Mouse (Mus musculus): ENCODE measurements around the gene Tmod2.
"Not testable (repeated sequence)": the region's sequence is repeated elsewhere in the genome, so short reads cannot be mapped to it uniquely, and the experiment has no call there.

Tmod2 gene

DNA sequence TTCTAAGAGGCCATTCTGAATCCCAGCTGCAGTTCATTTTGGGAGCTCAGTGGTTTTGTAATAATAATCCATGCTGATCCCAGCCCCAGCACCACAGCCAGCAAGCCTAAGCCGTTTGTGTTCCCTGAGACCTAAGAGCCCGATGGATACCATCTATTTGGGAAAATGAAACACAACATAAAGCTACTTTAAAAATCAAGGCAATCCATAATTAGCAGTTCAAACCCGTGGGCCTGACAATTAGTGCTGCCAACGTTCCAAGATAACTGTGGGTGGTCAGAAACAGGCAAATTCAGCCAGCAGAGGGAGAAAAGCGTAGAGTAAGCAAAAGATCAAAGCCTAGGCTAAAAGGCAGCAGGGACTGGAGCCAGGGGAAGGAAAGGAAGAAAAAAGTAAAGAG is 59.8 kb downstream of the Tmod2 start:
- DNase-seq (ENCODE audit: low read depth), result no peak

DNA sequence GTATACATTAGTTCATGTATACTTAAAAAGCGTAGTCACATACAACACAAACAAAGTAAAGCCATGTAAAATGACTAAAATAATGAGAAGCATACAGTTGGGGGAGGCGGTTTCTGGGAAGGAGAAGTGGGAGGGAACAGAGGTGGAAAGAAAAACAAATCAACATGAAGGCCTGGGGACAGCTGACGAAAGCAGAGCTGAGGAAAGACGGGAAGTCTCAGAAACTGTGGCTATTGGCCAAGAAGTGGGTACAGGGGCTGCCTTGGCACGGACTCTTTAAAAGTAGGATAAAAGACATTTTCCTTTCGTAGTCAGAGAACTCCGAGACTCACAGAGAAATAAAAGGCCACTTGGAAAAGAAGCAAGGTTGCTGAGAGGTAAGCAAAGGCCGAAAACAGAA is 62.1 kb downstream of the Tmod2 start:
- no peak for DNase-seq (ENCODE audit: low read depth)

DNA sequence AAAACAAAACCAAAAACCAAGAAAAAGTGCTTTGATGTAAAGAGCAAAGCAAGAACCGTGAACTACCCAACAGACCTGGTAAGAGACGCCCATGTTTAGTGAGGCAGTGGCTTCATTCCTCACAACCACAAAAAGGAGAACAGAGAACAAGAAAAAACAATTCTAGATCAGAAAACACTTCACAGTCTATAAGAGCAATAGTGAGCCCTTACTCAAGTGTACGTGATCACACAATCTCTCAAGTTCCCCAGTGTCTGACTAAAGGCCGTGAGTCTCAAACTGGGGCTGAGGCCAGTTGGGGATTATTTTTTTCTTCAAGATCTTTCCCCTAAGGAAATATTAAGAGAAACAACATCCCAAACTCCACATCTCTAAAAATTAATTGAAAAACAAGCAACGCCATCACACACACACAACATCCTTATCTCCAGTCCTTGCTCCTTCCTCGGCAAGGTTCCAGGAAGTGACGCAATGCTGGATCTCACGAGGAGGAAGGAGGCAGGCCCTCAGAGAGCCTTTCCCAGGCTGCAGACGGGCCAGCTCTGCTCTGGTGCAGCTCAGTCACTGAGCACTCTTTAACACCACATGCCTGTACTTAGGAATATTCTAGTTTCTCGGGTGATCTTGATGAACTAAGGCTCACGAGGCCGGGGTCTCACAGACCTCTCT is 64.1 kb downstream of the Tmod2 start:
- DNase-seq (ENCODE audit: low read depth), result peak; percentile 62

DNA sequence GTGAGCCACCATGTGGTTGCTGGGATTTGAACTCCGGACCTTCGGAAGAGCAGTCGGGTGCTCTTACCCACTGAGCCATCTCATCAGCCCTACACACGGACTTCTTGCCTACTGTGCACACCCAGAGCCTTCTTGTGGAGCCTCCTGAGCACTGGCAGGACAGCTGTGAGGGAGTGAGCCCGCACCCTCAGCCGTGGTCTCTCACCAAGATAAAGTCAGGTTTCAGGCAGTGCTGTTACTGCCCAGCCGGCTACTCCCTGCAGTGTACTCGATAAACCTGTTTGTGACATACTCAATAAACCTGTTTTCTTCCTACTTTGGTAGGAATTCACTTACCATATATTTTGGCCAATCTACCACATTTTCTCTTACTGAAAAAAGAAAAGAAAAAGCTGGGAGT is 65.6 kb downstream of the Tmod2 start:
- no peak for DNase-seq (ENCODE audit: low read depth)

DNA sequence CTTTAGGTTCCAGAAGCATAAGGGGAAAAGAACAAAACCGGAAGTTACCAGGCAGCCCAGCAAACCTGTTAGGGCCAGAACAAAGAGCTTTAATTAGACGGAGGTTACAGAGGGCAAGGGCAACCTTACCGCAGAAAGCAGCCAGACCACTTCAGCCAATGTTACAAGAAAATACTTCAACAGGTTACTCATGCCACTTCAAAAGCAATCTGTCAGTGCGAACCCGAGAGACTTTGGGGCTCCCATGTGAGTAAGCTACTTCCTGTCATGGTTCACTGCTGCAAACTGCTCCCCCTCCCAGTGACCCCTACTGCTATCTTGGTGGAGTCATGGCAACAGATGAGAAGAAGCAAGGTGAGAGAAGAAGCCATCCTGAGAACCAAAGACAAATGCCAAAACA is 69.6 kb downstream of the Tmod2 start:
- peak; percentile 66 for DNase-seq (ENCODE audit: low read depth)

DNA sequence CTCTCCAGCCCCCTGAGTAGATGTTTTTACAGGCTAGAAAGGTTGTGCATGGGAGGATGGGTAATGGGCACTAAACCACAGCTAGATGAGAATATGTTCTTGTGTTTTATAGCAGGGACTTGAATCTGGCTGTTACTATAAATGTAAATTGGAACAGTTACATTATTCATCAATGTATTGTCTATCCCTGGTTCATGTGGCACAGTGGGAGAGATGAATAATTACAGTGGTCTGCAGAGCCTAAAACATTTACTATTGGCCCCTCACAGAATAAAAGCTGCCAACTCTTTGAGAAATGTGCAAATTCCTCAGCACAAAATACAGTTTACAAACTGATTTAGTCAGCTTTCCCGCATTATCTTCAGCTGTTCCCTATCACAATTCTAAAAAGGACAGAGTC is 74.7 kb downstream of the Tmod2 start:
- DNase-seq (ENCODE audit: low read depth), result no peak

DNA sequence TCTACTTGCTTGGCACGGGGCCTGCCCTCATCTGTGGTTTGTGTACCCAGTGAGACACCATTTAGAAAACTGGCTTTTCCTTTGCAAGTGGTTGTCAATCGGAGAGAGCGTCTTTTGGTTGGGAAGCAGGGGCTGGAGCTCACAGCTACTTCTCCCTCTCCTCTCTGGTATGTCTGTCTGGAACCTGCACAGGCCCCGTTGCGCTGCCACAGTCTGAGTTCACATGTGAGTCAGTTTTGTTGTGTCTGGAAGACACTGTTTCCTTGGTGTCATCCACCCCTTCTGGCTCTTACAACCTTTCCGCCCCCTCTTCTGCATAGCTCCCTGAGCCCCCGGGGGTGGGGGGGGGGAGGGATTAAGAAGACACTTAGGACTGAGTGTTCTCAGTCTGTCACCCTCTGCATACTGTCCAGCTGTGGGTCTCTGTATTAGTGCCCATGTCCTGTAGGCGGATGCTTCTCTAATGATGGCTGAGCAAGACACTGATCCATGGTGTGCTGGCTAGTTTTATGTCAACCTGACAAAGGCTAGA is 76.6 kb downstream of the Tmod2 start:
- no peak for DNase-seq (ENCODE audit: low read depth)

DNA sequence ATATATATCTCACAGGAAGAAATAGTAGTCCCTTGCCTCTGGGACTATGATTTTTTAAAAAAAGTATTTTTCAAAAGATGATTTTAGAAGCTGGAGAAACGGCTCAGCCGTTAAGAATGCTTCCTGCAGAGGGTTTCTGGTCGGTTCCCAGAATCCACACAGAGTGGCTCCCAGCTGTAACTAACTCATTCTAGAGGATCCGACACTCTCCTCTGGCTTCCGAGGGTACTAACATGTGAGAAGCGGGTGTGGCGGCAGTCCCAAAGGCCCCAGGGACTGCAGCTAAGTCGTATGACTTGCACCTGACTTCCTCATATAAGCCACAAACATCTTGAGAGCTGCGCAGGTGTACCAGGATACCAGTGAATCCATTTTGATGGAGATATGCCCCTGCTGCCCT is 78.1 kb downstream of the Tmod2 start:
- not testable (repeated sequence) for DNase-seq (ENCODE audit: low read depth)

DNA sequence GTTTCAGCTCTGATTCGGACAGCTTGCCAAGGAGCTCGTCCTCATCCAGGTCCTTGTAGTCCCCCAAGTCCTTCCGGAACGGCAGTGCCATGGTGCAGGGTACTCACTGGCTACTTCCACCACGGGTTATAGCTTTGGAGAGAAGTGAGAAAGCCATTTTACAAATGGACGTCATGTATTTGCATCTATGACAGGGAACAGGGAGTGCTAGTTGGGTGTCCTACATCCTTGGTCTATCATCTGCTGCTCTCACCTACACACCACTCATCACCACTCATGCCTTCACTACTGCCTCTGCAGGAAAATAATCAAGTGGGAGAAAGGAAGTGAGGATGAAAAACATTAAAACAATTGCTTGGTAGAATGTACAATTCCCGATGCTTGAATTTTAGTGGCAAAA is 78.7 kb downstream of the Tmod2 start:
- DNase-seq (ENCODE audit: low read depth), result no peak

DNA sequence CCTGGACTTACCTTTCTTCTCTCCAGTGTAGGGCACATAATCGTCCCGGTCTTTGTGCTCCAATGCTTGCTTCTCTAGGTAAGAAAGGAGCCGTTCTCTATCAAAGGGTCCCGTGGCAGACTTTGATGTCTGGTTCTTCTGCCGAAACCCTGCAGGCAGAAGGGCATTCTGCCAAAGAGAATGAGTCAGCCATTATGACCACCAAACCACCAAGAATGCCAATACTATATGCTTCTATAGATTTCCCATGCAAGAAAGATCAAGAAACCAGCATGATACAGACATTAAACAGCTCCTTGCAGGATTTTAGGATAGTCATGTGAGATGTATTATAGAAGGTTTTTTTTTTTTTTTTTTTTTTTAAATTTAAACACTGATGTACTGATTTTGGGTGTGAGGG is 81.8 kb downstream of the Tmod2 start:
- DNase-seq (ENCODE audit: low read depth), result no peak

DNA sequence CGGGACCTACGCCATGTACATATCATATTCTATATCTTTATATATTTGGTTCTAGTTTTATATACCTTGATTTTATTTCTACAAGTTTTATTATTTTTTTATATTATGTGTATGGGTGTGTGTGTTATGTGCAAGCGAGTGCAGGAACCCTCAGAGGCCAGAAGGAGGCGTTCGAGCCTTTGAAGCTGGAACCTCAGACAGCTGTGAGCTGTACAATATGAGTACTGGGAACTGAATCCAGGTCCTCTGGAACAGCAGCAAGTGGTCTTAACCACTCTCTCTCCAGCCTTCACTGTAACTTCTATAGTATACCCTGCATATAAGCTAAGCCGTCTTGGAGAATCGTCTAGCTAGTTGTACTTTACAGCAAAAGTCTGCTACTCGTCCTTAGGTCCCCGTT is 83.0 kb downstream of the Tmod2 start:
- DNase-seq (ENCODE audit: low read depth), result no peak

DNA sequence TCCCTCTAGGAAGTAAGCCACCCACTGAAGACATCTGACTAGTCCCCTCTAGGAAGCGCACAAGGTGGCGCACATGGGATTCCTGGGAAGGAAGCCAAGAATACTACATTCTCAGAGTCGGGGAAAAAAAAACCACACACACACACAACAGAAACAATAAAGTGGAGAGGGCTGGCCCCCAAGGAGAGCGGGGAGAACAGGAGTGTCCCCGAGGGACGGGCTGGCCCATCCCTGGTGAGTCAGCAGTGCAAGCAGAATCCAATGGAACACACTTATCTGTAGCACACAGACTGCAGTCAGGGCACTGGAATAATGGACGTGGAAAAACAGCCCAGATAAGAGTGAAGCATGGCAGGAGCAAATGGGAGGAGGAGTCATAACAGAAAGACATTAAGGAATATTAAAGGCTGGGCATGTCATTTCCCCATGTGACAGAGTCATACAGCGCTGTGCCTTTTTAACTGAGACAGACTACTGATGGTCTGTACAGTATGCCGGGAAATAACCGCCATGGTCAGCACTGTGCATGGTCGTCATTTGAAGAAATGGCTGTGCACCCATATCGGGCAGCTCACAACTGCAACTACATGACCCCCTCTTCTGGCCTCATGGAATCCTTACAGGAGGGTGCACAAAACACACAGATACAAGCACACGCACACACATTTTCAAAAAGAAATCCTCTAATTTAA is 83.6 kb downstream of the Tmod2 start:
- DNase-seq (ENCODE audit: low read depth), result no peak

DNA sequence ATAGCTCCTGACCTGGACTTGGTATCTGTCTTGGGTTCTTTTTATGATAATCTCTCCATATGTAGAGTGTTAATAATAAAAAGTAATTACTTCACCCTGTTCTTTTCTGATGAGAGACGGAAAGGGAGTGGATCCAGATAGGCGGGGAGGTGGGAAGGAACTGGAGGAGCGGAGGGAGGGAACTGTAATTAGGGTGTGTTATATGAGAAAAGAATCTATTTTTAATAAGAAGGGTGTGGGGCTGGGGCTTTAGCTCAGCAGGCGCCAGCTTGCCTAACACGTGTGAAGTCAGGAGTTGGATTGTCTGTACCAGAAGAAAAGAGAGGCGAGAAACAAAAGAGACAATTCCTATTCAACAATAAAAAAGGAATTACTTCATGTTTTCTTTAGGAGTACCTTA is 87.5 kb downstream of the Tmod2 start:
- no peak for DNase-seq (ENCODE audit: low read depth)

DNA sequence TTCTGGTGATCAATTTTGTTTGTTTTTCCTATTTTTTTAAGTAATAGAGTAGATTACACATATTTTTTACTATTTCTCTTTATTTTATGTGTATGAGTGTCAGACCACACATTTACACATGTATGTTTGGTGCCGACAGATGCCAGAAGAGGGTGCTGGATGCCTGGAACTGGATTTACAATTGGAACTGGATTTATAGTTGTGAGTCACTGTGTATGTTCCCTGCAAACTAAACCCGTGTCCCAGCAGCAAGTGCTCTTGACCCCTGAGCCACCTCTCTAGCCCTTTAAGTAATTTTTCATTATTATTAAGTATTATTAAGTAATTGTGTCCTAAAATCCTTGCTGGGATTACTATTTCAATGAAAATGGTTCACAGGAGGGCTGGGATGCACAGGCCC is 88.9 kb downstream of the Tmod2 start:
- DNase-seq (ENCODE audit: low read depth), result no peak

DNA sequence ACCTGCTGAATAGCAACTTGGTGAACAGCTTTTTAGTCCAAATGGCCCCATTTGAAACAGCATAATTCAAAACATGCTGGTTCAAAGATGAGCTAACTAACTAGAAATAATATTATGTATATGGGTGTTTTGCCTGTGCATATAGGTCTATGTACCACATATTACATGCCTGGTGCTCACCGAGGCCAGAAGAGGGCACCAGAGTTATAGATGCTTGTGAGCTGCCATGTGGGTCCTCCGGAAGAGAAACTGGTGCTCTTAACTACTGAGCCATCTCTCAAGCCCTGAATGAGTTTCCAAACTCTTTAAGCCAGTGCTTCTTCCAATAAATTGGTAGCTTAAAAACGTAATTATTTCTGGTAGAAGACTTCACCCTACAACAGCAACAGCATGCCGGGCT is 89.3 kb downstream of the Tmod2 start:
- DNase-seq (ENCODE audit: low read depth), result peak; percentile 79

DNA sequence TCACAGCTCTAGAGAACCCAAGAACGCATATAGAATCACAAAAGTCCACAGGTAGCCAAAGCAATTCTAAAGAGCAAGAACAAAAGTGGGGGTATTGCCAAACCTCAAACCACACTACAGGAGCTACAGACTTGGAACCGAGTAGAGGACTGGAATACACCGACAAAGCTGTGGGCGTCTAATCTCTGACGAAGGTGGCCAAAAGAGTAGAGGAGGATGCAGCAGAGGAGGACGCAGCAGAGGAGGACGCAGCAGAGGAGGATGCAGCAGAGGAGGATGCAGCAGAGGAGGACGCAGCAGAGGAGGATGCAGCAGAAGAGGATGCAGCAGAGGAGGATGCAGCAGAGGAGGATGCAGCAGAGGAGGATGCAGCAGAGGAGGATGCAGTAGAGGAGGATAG is 90.2 kb downstream of the Tmod2 start:
- no peak for DNase-seq (ENCODE audit: low read depth)

DNA sequence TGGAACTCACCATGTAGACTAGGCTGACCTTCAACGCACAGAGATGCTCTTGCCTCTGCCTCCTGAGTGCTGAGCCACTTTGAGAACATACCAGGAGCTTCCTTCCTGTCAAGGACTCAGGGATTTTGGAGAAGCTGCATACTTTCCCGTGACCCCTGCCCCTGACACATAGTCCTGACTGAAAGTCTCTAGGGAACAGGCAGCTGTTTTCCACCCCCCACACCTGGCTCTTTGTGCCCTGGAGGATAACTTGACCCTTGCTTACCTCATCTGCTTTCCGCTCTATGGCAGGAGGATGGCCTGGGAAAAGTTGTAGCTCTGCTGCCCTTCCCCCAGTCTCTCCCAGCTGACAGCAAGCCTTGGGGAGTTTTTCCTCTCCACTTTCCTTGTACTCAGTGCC is 93.4 kb downstream of the Tmod2 start:
- no peak for DNase-seq (ENCODE audit: low read depth)
